Mouse (Mus musculus) spleen, adult 2 months (tissue): ENCODE data around the gene Ovca2. TPM values are rescaled to one million over a fixed set of nuclear protein-coding genes. Genes with fewer than 3 reads are reported as not detected.

ENCODE experiments used
- DNase-seq, 2 experiments: peaks; one replicate each; pipeline versions ENCODE4 v3.0.0 to v3.0.0-alpha.2; 2012 to 2021; ENCODE audit warnings: low spot score in 2 of 2, low read depth in 1 of 2
- H3K27ac ChIP-seq: fragments of 200-500 bp; 2 replicates; pipeline ENCODE4 v1.5.1; 2012; ENCODE audit warnings: low read length, inconsistent platforms; ENCODE audit not compliant: insufficient read depth
- H3K27me3 ChIP-seq: fragments of 200-500 bp; 2 replicates; pipeline ENCODE4 v1.6.1; 2012; ENCODE audit warnings: mild to moderate bottlenecking, moderate library complexity, low read length, inconsistent platforms; ENCODE audit not compliant: control insufficient read depth, insufficient read depth
- H3K36me3 ChIP-seq: fragments of 200-500 bp; 2 replicates; pipeline ENCODE4 v1.6.1; 2012; ENCODE audit warnings: mild to moderate bottlenecking, low read length, inconsistent platforms; ENCODE audit not compliant: control insufficient read depth, insufficient read depth
- H3K4me1 ChIP-seq: fragments of 200-500 bp; 2 replicates; pipeline ENCODE4 v1.6.1; 2011; ENCODE audit warnings: inconsistent platforms; ENCODE audit not compliant: control insufficient read depth, insufficient read depth, insufficient read length
- H3K4me3 ChIP-seq: fragments of 200-500 bp; 2 replicates; pipeline ENCODE4 v1.5.1; 2011; ENCODE audit warnings: mild to moderate bottlenecking, inconsistent platforms; ENCODE audit not compliant: insufficient read depth, insufficient read length; ENCODE audit errors: extremely low read depth
- CTCF ChIP-seq: fragments of 200-500 bp; IDR thresholded peaks from 2 replicates; pipeline ENCODE4 v1.5.1; 2011; ENCODE audit warnings: mild to moderate bottlenecking, inconsistent platforms; ENCODE audit not compliant: insufficient read depth, insufficient read length, insufficient replicate concordance; ENCODE audit errors: extremely low read depth
- POLR2A ChIP-seq: fragments of 200-500 bp; IDR thresholded peaks from 2 replicates; pipeline ENCODE4 v1.6.1; 2011; ENCODE audit warnings: low read depth, low read length, inconsistent platforms
- WGBS: fragments of 180-500 bp; shearing (Covaris S2); methylation state at CpG from one replicate; pipeline ENCODE4 v1.1.7; 2018; 5-methylcytosine and 5-hydroxymethylcytosine counted together
- polyA plus RNA-seq: library from polyadenylated mRNA; depleted of rRNA; stranded (reverse); fragments of >200 nt; gene quantifications from 2 replicates; pipeline ENCODE4 v1.2.3, GENCODE M21; 2012; rRNA removed

Ovca2 gene
- polyA plus RNA-seq, 1 experiment, result 17.2 TPM

DNA sequence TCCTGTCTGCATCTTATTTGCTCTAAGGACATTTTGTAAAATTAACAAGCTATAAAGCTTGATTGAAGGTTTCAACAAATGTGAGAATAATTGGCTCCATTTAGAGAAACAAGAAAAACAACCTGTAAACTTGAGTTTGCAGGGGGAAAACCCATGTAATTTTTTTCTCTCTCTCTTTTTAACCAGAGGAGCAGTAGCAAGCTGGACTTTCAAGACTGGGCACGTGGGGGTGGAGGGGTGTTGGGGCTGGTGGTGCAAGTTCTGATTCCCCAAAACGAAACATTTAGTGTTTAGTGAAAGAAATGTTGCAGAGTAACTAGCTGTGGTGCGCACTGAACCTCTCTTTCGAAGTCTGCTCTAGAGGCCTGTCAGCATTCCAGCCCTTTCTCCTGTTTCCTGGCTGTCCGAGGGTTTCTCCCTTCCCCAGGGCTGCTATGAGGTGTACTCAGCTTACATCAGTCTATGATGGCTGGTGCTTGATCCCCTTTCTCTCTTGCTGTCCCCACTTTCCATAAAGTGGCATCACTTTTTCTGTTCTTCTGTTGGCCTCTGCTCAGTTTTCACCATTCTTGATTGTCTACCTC is 44.1 kb downstream of the Ovca2 start:
- H3K27me3 ChIP-seq, result no peaks in the 10 kb centered on the region
- DNase-seq, result no peak
- 81% methylated on average over 5 of the region's 5 CpGs for WGBS
- no peak overlapping the region for H3K27ac ChIP-seq
- H3K36me3 ChIP-seq, result no peaks in the 10 kb centered on the region; the same call in 1 of the 2 replicates
- no peak for TF ChIP-seq CTCF
- peaks cover 10% of the 10 kb centered on the region; the same call in 1 of the 2 replicates for H3K4me1 ChIP-seq
- no peak overlapping the region for H3K4me3 ChIP-seq

DNA sequence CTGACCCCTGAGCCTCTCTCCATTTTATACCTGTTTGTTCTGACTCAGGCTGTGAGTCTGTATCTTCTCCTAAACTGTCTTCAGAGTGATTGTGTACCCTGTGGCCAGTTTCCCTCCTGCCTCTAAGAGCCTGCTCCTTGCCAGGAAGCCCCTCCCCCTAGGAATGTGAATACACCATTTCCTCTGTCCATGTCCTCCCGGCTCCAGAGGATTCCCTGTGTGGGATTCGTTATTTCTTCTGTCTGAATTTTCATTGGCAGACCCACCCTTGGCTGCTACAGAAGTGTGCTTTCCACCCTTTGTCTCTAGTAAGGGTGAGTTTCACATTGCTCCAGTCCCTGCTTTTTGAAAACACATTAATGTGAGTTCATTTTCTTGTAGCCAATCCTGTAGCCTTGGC is 44.7 kb downstream of the Ovca2 start:
- no peak for TF ChIP-seq POLR2A
- TF ChIP-seq CTCF, result no peak

DNA sequence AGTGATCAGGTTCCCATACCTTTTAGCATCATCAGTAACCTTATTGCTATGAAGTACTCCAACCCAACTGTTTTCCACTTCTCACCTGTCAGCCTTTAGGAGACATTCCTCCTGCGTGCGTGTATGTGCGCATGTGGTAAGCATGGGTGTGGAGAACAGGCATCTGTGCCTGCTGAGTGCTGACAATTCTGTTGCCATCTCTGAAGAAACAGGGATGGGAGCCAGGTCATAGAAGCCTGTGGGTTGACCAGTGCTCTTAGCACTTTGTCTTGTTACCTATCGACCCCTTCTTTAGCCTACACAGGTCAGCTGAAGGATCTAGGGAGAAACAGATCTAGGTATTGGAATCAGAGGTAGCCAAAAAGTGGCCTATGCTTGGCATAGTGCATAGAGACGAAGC is 45.2 kb downstream of the Ovca2 start:
- WGBS, result 90% methylated on average over 5 of the region's 5 CpGs
- Histone ChIP-seq H3K4me3 (no peak overlapping the region), H3K36me3 (no peaks in the 10 kb centered on the region; the same call in 1 of the 2 replicates), H3K27ac (no peak overlapping the region), H3K27me3 (no peaks in the 10 kb centered on the region), H3K4me1 (peaks cover 10% of the 10 kb centered on the region; the same call in 1 of the 2 replicates)
- no peak for TF ChIP-seq CTCF
- no peak for TF ChIP-seq POLR2A
- DNase-seq, result no peak

More for the DNA sequence above, 44.7 kb downstream of the Ovca2 start:
- H3K36me3 ChIP-seq, result no peaks in the 10 kb centered on the region; the same call in 1 of the 2 replicates
- WGBS, result 76% methylated on average over 2 of the region's 2 CpGs
- no peak overlapping the region for H3K27ac ChIP-seq
- no peak overlapping the region for H3K4me3 ChIP-seq
- H3K4me1 ChIP-seq, result peaks cover 10% of the 10 kb centered on the region; the same call in 1 of the 2 replicates
- H3K27me3 ChIP-seq, result no peaks in the 10 kb centered on the region
- no peak for DNase-seq

- DNase-seq, result no peak
- 76% methylated on average over 5 of the region's 5 CpGs for WGBS
- Histone ChIP-seq H3K27me3 (no peaks in the 10 kb centered on the region), H3K36me3 (peaks cover 2% of the 10 kb centered on the region), H3K27ac (no peak overlapping the region), H3K4me1 (peaks cover 6% of the 10 kb centered on the region; the same call in 1 of the 2 replicates), H3K4me3 (no peak overlapping the region)
- TF ChIP-seq CTCF (no peak), POLR2A (no peak)
Observed at GRCm38 (mm10) chr11:75132278-75132677, 46.4 kb downstream of the Ovca2 start.

DNA sequence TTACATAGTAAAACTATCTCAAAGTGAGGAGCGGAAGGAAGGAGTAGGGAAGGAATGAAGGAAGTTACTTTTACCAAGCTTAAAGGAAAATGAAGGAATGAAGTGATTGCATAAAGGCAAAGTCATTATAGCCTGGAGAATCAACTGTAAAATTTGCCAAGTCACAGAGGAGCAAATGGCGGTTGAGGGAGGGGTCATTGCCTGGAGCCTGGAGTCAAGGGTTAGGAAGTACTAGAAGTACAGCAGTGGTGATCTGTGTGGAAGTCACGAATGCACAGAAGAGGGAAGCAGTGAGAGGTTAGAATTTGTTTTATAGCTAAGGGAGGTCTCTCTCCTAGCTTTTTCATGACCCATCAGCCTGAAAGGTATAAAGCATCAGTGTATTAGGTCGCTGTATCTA is 47.3 kb downstream of the Ovca2 start:
- H3K27me3 ChIP-seq, result no peaks in the 10 kb centered on the region
- no peak overlapping the region for H3K27ac ChIP-seq
- H3K4me3 ChIP-seq, result no peak overlapping the region
- TF ChIP-seq CTCF (no peak), POLR2A (no peak)
- H3K4me1 ChIP-seq, result no peaks in the 10 kb centered on the region
- 72% methylated on average over 4 of the region's 4 CpGs for WGBS
- peaks cover 2% of the 10 kb centered on the region for H3K36me3 ChIP-seq
- DNase-seq, result no peak

GRCm38 (mm10) chr11:75129481-75129880 is 49.2 kb downstream of the Ovca2 start:
- Histone ChIP-seq H3K27ac (no peak overlapping the region), H3K4me1 (no peaks in the 10 kb centered on the region), H3K27me3 (no peaks in the 10 kb centered on the region), H3K4me3 (no peak overlapping the region), H3K36me3 (peaks cover 2% of the 10 kb centered on the region)
- WGBS, result 96% methylated on average over 6 of the region's 6 CpGs
- no peak for DNase-seq
- no peak for TF ChIP-seq POLR2A
- TF ChIP-seq CTCF, result no peak

GRCm38 (mm10) chr11:75126384-75126783 is 52.3 kb downstream of the Ovca2 start:
- H3K4me1 ChIP-seq, result no peaks in the 10 kb centered on the region
- no peak overlapping the region for H3K27ac ChIP-seq
- no peak for DNase-seq
- TF ChIP-seq CTCF, result no peak
- no peak for TF ChIP-seq POLR2A
- no peak overlapping the region for H3K4me3 ChIP-seq
- H3K27me3 ChIP-seq, result no peaks in the 10 kb centered on the region
- WGBS, result 91% methylated on average over 3 of the region's 3 CpGs
- H3K36me3 ChIP-seq, result peaks cover 2% of the 10 kb centered on the region

Other genes with a start within 250 kb of the Ovca2 start
- gene Hic1, start 9.3 kb downstream of the Ovca2 start, polyA plus RNA-seq, result 9.2 and 13.2 TPM in 2 replicates
- gene Dph1, start 12.4 kb upstream of the Ovca2 start, polyA plus RNA-seq, result 29.2 and 33.3 TPM in 2 replicates
- 11.1 and 12.7 TPM in 2 replicates for gene Rtn4rl1, start 14.9 kb upstream of the Ovca2 start, polyA plus RNA-seq
- 23.6 and 26.2 TPM in 2 replicates for gene Rpa1, start 169.5 kb upstream of the Ovca2 start, polyA plus RNA-seq
- gene Smyd4, start 169.6 kb upstream of the Ovca2 start, polyA plus RNA-seq, result 4.0 and 4.7 TPM in 2 replicates
- 9.7 and 12.6 TPM in 2 replicates for gene Serpinf1, start 243.9 kb upstream of the Ovca2 start, polyA plus RNA-seq